Mouse (Mus musculus): ENCODE measurements at regions not wholly inside any gene's neighbourhood (a gene's known extent, or its start where the extent isn't known, plus 50 kb on each side); places are given as distances from the start of the nearest gene placed in this dataset.

DNA sequence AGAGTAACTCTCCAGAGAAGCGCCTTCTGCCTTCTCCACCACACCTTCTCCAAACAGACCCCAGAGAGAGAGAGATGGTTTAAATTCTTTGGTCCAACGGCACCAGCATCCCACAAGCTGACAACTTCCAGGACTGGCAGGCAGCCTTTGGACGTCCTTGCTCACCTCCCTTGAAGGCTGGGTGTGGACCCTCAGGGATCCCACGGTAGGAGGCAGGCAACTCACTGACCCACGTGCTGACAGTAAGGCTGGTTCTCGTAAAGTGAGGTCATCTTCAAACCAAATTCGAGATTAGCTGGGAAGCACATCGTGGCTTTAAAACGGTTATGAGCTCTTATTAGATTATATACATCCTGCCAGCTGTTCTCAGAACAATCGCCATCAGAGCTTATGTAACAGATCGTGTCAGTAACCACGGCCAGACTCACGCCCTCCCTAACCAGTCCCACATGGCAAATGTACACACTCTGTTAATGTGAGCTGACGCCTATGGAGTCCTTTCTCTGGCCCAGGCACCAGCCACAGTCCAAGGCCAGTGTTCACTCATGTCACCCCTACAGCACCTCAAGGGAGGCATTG is 239.9 kb upstream of the Rtl1 start:
- TF ChIP-seq POLR2A (IDR thresholded peaks at IDR 0.05; ENCODE audit: insufficient read depth, low read depth, low read length) (no peak), CTCF (IDR thresholded peaks at IDR 0.05) (no peak), EP300 (IDR thresholded peaks at IDR 0.05; ENCODE audit: insufficient read depth, low read depth, low read length) (no peak)
- Histone ChIP-seq H3K79me2 (replicated peaks; ENCODE audit: control insufficient read depth, insufficient read depth, low read length) (no peaks in the 10 kb centered on the region), H3K4me1 (ENCODE audit: control insufficient read depth, insufficient read depth, low read length) (no peaks in the 10 kb centered on the region), H3K4me3 (no peak overlapping the region), H3K9ac (ENCODE audit: low read depth, low read length) (no peak overlapping the region), H3K27ac (no peak overlapping the region), H3K27me3 (ENCODE audit: control insufficient read depth, insufficient read depth, low read length) (no peaks in the 10 kb centered on the region), H3K36me3 (ENCODE audit: control insufficient read depth, insufficient read depth, low read length) (no peaks in the 10 kb centered on the region)
- intact Hi-C loops (cut with DNase I) = loop anchor here (10.0 kb wide), 1 partner anchor 535 kb away; no protein-coding TSS in a partner anchor
- DNase-seq = no peak
- 44% methylated on average over 14 of the region's 14 CpGs for WGBS

DNA sequence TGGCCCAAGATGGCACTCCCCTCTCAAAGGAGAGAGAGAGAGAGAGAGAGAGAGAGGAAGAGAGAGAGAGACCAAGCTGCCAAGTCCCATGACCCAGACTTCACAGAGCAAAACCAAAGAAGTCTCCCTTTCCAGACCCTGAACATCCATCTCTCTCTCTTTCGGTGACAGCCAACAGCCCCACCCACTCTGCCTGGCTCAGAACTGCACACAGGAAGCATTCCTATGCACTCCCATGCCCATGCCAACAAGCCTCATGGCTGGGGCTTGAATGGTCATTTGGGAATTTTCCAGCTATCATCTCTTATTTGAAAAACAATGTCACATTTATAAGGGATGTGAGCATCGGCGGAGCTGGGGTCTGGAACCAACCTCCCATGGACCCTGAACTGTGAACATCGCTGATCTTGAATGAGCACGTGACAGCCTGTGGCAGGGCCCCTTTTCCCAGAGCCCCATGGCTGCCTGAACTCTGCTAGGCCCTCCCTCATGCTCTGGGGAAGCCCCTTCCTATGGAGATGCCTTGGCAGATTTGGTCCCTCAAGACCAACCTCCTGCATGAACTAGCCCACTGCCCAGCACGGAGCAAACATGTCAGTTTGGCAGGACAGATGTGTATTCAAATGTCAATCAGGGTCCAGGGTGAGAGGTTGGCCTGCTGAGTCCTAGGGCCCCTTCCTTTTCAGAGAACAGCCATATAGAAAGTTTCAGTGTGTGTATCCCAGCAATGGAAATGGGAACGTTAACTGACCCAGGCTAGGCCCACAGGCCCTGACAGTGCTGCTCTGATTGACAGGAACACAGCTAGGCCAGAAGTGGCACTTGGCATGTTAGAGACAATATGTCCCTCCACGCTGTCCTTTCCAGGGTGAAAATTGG is 244.8 kb upstream of the Rtl1 start:
- Histone ChIP-seq H3K27ac (no peak overlapping the region), H3K4me1 (ENCODE audit: control insufficient read depth, insufficient read depth, low read length) (no peaks in the 10 kb centered on the region), H3K4me3 (no peak overlapping the region), H3K27me3 (ENCODE audit: control insufficient read depth, insufficient read depth, low read length) (no peaks in the 10 kb centered on the region), H3K9ac (ENCODE audit: low read depth, low read length) (no peak overlapping the region), H3K79me2 (replicated peaks; ENCODE audit: control insufficient read depth, insufficient read depth, low read length) (no peaks in the 10 kb centered on the region), H3K36me3 (ENCODE audit: control insufficient read depth, insufficient read depth, low read length) (no peaks in the 10 kb centered on the region)
- DNase-seq = no peak
- intact Hi-C loops (cut with DNase I) = no loop called here
- 71% methylated on average over 8 of the region's 8 CpGs for WGBS
- TF ChIP-seq EP300 (IDR thresholded peaks at IDR 0.05; ENCODE audit: insufficient read depth, low read depth, low read length) (no peak), POLR2A (IDR thresholded peaks at IDR 0.05; ENCODE audit: insufficient read depth, low read depth, low read length) (no peak), CTCF (IDR thresholded peaks at IDR 0.05) (no peak)

DNA sequence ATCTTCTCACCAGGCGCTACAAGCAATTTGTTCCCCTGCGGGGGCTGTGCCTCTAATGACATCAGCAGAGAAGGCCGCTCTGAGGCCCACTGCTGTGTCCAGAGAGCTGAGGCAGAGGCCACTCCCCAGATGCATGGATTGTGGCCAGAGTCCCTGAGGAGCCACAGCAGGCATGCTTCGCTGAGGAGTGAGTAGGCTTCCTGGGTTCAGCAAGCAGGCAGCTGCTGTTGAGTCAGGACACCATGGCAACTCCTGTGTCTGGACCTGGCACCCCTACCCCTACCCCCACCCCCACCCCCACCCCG is 245.4 kb upstream of the Rtl1 start:
- no peaks in the 10 kb centered on the region for H3K79me2 ChIP-seq (replicated peaks; ENCODE audit: control insufficient read depth, insufficient read depth, low read length)
- H3K27me3 ChIP-seq (ENCODE audit: control insufficient read depth, insufficient read depth, low read length) = no peaks in the 10 kb centered on the region
- no peak for DNase-seq
- intact Hi-C loops (cut with DNase I) = no loop called here
- H3K4me3 ChIP-seq = no peak overlapping the region
- no peaks in the 10 kb centered on the region for H3K36me3 ChIP-seq (ENCODE audit: control insufficient read depth, insufficient read depth, low read length)
- H3K4me1 ChIP-seq (ENCODE audit: control insufficient read depth, insufficient read depth, low read length) = no peaks in the 10 kb centered on the region
- 49% methylated on average over 5 of the region's 5 CpGs for WGBS
- no peak overlapping the region for H3K9ac ChIP-seq (ENCODE audit: low read depth, low read length)
- no peak overlapping the region for H3K27ac ChIP-seq
- TF ChIP-seq CTCF (IDR thresholded peaks at IDR 0.05) (no peak), EP300 (IDR thresholded peaks at IDR 0.05; ENCODE audit: insufficient read depth, low read depth, low read length) (no peak), POLR2A (IDR thresholded peaks at IDR 0.05; ENCODE audit: insufficient read depth, low read depth, low read length) (no peak)

DNA sequence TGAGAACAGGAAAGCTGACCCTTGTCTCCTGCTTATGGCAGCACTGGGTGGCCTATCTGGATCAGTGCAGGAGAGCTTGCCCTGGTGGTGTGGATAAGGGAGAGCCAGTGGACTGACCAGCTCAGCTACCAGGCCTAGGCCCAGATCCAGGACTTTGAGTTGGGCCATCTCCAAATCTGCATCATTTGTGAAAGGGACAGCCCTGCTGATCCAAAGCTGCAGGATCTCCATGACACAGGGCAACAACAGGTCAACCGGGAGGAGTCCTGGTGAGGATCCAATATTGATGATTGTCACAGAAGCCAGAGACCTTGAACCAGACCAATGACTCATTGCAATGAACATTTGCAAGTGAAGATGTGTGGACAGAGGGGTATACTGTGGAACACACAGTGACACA is 256.2 kb upstream of the Rtl1 start:
- DNase-seq = no peak
- TF ChIP-seq EP300 (IDR thresholded peaks at IDR 0.05; ENCODE audit: insufficient read depth, low read depth, low read length) (no peak), POLR2A (IDR thresholded peaks at IDR 0.05; ENCODE audit: insufficient read depth, low read depth, low read length) (no peak), CTCF (IDR thresholded peaks at IDR 0.05) (no peak)
- no peaks in the 10 kb centered on the region for H3K79me2 ChIP-seq (replicated peaks; ENCODE audit: control insufficient read depth, insufficient read depth, low read length)
- no peaks in the 10 kb centered on the region for H3K4me1 ChIP-seq (ENCODE audit: control insufficient read depth, insufficient read depth, low read length)
- WGBS = 73% methylated on average over 1 of the region's 1 CpGs
- no peak overlapping the region for H3K9ac ChIP-seq (ENCODE audit: low read depth, low read length)
- no peak overlapping the region for H3K4me3 ChIP-seq
- no peaks in the 10 kb centered on the region for H3K36me3 ChIP-seq (ENCODE audit: control insufficient read depth, insufficient read depth, low read length)
- no peaks in the 10 kb centered on the region for H3K27me3 ChIP-seq (ENCODE audit: control insufficient read depth, insufficient read depth, low read length)
- intact Hi-C loops (cut with DNase I) = no loop called here
- H3K27ac ChIP-seq = no peak overlapping the region

DNA sequence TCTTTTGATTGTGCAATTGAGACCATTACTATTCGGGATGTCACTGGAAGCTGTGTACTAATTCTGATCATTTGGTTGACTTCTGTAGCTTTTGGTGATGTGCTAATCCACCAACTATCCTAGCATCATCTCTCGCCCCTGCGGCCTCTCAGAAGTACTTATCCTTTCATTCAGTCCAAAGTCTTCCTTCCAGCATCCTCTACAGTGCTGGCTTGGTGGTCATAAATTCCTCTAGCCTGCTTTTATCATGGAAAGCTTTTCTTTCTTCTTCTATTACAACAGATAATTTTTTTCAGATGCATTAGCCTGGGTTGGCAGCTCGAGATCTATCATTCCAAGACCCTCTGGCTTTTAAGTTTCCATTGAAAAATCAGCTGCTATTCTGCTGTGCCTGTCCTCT is 257.6 kb upstream of the Rtl1 start:
- Histone ChIP-seq H3K9ac (ENCODE audit: low read depth, low read length) (no peak overlapping the region), H3K4me1 (ENCODE audit: control insufficient read depth, insufficient read depth, low read length) (no peaks in the 10 kb centered on the region), H3K27me3 (ENCODE audit: control insufficient read depth, insufficient read depth, low read length) (no peaks in the 10 kb centered on the region), H3K4me3 (no peak overlapping the region), H3K36me3 (ENCODE audit: control insufficient read depth, insufficient read depth, low read length) (no peaks in the 10 kb centered on the region), H3K27ac (no peak overlapping the region), H3K79me2 (replicated peaks; ENCODE audit: control insufficient read depth, insufficient read depth, low read length) (no peaks in the 10 kb centered on the region)
- DNase-seq = no peak
- 81% methylated on average over 4 of the region's 4 CpGs for WGBS
- intact Hi-C loops (cut with DNase I) = no loop called here
- no peak for TF ChIP-seq CTCF (IDR thresholded peaks at IDR 0.05)
- TF ChIP-seq EP300 (IDR thresholded peaks at IDR 0.05; ENCODE audit: insufficient read depth, low read depth, low read length) = no peak
- no peak for TF ChIP-seq POLR2A (IDR thresholded peaks at IDR 0.05; ENCODE audit: insufficient read depth, low read depth, low read length)

DNA sequence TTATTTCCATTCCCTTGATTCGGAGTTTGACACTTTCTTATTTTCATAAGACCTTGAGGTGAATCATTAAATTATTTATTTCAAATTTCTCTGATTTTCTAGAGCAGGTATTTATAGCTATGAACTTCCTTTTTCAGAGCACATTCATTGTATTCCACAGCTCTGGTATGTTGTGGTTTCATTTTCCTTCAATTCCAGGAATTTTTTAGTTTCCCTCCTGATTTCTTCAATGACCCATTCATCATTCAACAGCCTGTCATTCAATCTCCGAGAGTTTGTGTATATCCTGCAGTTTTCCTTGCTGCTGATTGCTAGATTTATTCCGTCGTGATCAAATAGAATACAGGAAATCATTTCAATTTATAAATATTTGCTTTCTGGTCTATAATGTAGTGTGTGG is 264.7 kb upstream of the Rtl1 start:
- no peaks in the 10 kb centered on the region for H3K79me2 ChIP-seq (replicated peaks; ENCODE audit: control insufficient read depth, insufficient read depth, low read length)
- no peak overlapping the region for H3K4me3 ChIP-seq
- no peak overlapping the region for H3K9ac ChIP-seq (ENCODE audit: low read depth, low read length)
- no peak overlapping the region for H3K27ac ChIP-seq
- intact Hi-C loops (cut with DNase I) = no loop called here
- WGBS = 55% methylated on average over 4 of the region's 4 CpGs
- H3K4me1 ChIP-seq (ENCODE audit: control insufficient read depth, insufficient read depth, low read length) = no peaks in the 10 kb centered on the region
- no peak for DNase-seq
- TF ChIP-seq CTCF (IDR thresholded peaks at IDR 0.05) (no peak), EP300 (IDR thresholded peaks at IDR 0.05; ENCODE audit: insufficient read depth, low read depth, low read length) (no peak), POLR2A (IDR thresholded peaks at IDR 0.05; ENCODE audit: insufficient read depth, low read depth, low read length) (no peak)
- H3K27me3 ChIP-seq (ENCODE audit: control insufficient read depth, insufficient read depth, low read length) = no peaks in the 10 kb centered on the region
- H3K36me3 ChIP-seq (ENCODE audit: control insufficient read depth, insufficient read depth, low read length) = no peaks in the 10 kb centered on the region
